Mouse (Mus musculus) megakaryocyte progenitor cell, adult 5-6 weeks (primary cell): ENCODE data around the gene Lep. TPM values are rescaled to one million over a fixed set of nuclear protein-coding genes. Genes with fewer than 3 reads are reported as not detected.
A peak's percentile ranks its signal among the peaks of the same experiment; 100 is the strongest.

Source experiments
- ATAC-seq: replicated peaks from 2 replicates; pipeline ENCODE4 v1.8.0; 2016; ENCODE audit warnings: mild to moderate bottlenecking, moderate TSS enrichment, inconsistent platforms; ENCODE audit not compliant: poor library complexity
- total RNA-seq, 2 experiments: library from RNA; stranded (forward) in 1 of 2; stranded (reverse) in 1 of 2; fragments of 157-497, 149-512 nt in 1 of 2; fragments of 200-1000 nt in 1 of 2; gene quantifications; 2 replicates each; pipeline versions ENCODE4 v1.2.3 to v1.2.4; 2015 to 2017

Lep gene
- not detected in 2 replicates for total RNA-seq (2015)
- total RNA-seq (2017), result not detected in 2 replicates

DNA sequence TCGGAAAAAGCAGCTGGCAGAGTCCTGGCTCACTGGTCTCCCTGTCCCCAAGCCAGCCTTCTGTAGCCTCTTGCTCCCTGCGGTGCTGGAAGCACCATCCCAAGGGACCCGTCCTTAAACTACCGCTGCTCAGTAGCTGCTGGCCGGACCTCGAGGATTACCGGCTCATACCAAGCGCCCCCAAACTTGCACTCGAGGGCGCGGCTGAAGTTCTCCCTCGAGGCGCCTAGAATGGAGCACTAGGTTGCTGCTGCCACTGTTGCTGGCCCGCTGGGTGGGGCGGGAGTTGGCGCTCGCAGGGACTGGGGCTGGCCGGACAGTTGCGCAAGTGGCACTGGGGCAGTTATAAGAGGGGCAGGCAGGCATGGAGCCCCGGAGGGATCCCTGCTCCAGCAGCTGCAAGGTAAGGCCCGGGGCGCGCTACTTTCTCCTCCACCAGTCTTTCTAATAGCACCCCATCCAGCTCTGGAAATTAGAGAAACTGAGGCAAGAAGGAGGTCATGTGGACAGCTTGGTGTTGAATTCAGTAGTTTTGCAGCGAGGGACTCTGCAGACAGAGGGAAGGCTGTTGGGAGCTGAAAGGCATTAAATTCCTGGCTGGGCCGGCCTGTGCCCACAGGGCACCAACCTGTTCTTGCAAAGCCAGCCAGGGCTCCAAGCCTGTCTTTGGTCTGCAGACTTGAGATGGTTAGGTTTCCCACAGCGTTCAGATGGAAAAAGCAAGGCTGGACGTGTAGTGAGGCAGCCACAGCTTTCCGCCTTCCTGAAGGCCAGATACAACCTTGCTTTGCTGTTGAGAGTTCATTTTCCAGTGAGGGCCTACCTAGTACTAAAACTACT is at the start of gene Lep:
Lep (plus strand) TSS at position 375 of the 840 bp plus-strand sequence.
- ATAC-seq, result no peak

DNA sequence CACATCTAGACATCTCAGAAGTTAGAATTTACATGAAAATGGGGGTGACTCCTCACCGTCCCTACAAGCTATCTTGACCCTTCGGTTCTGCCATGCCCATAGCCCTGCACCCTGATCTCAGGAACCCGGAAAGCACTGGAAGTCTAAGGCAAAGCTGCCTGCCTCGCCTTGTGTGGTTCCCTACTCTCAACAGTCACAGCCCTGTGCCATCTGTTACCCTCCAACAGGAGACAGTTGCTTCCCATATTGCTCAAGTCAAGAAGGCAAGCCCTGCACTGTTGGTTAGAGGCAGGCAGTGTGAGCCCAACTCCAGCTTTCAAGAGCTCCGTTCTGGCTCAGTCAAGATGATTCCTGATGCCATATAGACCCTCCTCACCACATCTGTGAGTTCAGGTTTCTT is 48.4 kb upstream of the Lep start:
- ATAC-seq, result no peak

DNA sequence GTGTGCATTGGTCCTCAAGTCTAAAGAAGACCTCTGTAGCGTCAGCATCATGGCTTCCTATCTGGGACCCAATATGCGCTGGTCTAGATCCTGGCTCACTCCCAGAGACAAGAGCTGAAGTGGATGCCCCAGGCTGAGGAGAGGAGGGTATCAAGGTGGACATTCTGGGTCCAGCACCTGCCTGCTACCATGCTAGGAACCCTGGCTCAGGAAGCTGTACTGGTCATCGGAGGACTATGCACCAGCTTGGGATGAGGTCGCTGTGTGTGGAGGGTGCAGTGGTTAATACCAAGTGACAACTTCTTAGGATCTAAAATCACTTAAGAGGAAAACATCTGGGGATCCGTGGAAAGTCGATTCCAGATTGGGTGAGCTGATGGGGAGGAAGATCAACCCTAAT is 46.8 kb upstream of the Lep start:
- ATAC-seq, result no peak

DNA sequence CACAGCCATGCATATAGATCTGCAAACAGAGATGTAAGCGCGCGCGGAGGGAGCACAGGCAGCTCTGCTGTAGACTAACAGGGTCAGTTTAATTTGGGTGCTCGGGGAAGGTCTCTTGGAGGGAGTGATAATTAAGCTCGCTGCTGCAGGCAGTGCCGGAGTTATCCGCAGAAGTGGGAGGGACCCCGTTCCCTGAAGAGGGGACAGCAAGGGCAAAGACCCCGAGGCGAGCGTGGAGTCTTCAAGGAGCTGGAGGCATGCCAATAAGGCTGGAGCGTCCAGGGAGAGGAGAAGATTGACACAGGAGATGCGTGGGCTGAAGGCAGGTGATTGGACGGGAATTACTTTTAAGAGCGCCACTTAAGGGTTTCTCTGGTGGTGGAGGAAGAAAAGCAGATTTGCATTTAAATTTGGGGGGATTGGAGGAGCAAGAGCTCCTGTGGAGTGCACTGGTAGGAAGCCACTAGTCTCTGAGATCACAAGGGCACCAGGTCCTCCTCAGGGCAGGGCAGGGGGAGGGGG is 43.1 kb upstream of the Lep start:
- ATAC-seq, result no peak

DNA sequence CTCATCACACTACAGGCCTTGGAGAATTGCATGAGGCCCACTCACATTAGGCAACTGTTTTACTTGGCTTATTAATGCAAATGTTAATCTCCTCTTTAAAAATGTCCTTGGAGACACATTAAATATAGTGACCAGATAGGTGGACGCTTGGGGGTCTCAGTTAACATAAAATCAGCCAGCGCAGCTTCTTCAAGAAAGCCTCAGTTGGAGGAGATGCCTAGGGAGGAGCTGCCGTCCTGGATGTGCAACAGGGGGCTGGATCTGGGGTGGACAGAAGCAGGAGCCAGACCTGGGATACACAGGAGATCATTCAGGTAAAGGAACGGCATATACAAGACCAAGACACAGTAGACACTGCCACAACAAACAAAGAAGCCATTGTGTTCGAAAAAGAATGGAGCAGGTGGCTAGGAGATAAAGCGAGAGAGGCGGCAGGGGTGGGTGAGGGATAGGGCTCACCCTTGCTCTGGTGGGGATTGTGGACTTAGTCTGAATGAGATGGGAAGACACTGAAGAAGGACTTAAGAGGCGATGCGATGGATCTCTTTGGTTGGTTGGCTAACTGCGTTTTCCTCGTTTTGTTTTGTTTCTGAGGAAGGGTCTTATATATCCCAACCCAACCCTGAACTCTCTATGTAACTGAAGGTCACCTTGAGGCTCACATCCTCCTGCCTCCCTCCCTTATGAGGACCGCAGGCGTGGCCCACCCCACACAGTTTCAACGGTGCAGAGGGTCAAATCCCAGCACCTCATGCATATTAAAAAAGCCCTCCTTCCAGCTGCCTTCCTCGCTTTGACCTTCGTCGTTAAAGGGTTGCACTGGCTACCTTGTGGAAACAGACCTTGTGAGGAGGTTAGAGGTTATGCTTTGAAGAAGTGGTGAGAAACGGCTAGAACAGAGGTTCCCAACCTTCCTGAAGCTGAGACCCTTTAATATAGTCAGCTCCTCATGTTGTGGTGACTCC is 40.0 kb upstream of the Lep start:
- no peak for ATAC-seq

DNA sequence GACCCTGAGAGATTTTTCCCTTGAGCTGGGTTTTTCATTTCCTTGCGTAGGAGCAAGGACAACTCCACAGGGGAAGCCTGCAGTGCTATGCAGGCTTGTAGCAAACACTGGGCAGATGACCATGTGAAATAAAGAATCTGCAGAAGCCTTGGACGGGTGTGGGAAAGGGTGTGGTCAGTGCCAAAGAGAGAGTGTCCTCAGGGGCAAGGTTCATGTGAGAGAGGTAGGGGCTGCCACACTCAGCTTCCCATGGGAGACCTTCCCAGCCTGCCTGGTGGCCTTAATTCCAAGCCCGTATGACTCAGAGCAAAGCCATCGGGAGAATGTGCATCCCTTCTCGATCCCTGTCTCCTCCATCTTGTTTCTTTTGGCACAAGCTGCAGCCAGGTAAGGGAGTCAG is 39.1 kb upstream of the Lep start:
- no peak for ATAC-seq

DNA sequence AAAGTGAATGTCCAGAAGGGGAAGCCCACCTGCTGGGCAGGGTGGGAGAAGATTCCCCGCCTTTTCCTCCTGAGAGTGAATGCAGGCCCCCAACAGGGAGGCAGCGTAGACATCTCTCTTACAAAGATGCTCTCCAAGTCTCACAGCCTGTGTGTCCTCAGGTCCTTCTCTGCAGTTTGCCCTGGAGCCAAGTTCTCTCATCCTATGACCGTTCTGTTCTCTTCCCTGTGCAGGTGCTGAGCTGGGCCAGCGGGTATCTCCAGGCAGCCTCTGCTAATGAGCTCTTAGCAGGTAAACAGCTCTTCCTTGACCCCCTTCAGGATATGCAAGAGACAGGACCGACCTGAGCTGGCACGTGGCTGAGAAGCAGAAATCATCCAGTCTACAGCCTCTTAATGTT is 38.5 kb upstream of the Lep start:
- no peak for ATAC-seq

DNA sequence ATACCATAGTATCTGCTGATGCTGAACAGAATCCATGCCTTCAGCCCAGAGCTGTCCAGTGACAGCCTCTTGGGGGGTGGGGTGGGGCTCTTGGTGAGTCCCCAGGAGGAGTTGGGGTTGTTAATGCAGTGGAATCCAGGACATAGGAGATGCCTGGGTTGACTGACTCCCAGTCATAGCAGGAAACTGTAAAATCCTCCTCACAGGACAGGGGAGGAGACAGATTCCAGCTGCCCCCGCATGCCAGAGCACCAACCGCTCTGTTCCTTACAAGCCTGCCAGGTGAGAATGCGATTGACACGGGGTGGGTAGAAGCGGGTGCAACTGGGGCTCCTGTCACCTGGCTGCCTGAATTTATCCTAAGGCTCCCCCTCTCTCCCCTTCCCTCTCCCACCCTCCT is 37.9 kb upstream of the Lep start:
- ATAC-seq, result no peak

DNA sequence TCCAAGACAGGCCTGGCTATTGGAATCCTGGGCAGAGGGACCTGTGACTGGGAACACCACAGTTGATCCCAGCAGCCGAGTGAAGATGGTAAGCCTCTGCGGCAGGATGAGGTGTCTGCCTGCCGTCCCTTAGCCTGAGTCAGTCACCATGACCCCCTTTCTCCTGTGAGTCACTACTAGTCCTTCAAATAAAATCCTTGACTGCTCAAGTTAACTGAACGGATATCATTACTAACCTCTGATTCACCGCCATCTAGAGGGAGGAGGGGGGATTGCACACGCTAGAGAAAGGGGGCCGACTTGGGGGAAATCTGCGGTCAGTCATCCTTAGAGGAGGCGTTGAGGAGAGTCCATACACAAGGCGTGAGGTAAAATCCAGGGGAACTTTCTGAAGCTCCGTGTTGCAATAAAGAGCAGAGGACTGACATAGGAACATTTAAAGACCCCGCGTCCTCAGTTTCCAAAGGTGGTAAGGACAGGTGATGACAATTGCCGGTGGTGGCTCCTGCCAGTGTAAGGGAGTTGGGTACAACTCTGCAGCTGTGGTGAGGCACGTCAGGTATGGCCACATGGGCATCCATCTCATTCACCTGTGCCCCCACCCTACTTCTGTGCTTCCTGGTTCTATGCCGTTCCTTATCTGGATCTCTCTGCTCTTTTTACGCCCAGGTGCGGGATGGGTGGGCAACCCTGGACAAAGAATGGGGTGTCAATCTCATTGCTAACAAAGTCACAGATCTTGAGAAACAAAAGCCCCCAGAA is 36.6 kb upstream of the Lep start:
- peak; percentile 67 for ATAC-seq

DNA sequence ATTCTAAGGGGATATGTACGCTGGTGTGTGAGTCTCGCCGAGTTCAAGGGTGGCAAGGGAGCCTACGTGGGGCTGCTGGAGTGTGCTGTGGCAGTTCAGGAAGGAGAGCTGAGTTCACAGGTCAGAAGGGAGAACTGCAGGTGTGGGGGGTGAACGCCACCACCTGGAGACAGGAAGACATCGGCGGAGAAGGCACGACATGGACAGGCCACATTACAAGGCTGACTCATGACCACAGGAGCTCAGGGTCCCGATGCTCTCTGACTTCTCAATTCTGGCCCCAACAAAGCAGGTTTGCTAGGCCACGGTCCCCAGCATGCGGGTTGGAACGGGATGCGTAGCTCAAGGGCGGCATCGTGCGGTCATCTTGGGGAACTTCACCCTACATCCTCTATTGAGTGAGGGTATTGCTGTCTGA is 36.0 kb upstream of the Lep start:
- ATAC-seq, result peak; percentile 97

DNA sequence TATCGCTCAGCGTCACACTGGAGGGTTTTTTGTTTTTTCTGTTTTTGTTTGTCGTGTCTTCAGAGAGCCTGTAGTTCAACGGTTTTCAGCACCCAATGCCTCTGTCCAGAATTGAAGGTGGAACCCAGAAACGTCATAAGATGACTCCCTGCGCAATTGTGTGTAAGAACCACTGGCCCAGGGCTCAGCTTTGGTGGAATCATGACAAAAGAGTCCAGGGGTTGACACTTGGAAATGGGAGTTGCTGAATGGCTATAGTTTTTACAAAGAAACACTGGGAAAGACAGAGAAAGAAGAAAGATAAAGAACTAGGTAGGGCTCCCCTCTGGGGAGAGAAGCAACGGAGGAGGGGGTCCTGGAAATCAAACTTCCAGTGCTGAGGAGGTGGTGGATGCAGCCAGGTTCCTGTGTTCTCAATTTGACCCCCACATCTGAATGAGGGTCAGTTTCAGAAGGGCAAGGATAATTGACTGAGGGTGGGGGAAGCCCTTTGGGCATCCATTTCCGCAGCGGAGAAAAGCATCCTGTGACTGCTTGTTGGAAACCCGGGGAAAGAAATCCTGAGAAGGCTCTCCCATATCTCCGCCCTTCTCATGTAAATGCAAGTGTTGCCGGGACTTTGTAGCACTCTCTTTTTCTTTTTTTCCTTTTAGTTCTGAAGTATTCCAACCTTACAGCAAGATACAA is 34.1 kb upstream of the Lep start:
- no peak for ATAC-seq

DNA sequence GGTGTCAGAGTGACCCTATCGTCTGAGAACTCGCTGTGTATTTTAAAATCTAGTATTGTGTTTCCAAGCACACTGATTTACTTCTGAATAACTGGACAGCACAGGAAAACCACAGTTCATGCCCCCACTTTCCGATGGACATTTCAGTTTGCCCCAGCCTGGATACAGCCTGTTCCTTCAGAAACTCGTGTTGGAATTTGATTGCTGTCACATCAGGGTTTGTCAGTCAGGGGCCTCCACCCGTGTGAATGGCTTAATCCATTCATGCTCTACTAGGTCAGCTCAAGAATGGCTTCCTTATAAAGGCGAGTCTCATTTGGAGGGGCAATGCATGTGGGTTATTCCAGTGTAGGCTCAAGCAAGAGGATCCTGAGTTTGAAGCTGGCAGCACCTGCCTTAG is 33.3 kb upstream of the Lep start:
- no peak for ATAC-seq

DNA sequence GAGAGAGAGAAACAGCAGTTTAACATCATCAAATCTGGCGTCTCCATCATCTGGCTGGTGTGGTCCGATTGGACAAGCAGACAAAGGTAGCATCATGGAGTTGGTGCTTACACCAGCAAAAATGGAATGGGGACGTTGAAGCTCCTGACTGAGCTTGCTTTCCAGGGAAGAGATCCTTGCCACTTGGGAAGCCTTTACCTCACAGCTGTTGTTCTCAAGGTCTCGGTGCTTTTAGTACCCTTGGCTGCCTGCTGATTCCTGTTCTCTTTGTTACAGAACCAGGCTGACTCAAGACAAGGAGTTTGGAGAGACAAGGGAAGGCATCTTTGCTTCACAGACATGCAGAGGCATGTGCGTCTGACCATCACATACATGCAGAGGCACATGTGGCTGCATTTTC is 31.9 kb upstream of the Lep start:
- no peak for ATAC-seq

DNA sequence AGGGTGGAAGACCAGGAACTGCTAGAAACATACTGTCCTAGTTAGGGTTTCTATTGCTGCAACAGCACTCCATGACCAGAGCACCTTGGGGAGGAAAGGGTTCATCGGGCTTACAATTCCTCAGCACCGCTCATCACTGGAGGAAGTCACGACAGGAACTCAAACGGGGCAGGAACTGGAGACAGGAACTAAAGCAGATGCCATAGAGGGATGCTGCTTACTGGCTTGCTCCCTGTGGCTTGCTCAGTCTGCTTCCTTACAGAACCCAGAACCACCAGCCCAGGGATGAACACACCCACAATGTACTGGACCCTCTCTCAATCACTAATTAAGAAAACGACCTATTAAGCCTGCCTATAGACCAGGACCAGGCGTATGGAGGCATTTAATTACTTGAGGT is 30.5 kb upstream of the Lep start:
- ATAC-seq, result no peak

DNA sequence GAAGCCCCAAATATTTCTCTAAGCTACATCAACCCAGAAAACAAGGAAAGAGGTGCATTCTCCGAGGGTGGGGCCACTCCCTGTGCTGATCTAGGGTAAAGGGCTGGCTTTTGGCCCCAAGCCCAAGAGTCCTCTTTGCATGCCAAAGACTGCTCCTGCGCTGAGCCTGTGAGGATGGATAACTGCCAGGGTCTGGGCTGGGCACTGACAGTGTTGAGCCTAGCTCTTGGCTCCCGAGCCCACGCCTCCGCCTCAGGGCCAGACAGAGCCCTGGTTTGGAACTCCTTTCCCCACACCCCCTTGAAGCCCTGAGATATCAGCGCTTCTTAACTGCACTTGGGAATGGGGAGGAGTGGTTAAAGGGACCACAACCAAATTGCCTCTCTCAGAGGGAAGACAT is 28.8 kb upstream of the Lep start:
- no peak for ATAC-seq

DNA sequence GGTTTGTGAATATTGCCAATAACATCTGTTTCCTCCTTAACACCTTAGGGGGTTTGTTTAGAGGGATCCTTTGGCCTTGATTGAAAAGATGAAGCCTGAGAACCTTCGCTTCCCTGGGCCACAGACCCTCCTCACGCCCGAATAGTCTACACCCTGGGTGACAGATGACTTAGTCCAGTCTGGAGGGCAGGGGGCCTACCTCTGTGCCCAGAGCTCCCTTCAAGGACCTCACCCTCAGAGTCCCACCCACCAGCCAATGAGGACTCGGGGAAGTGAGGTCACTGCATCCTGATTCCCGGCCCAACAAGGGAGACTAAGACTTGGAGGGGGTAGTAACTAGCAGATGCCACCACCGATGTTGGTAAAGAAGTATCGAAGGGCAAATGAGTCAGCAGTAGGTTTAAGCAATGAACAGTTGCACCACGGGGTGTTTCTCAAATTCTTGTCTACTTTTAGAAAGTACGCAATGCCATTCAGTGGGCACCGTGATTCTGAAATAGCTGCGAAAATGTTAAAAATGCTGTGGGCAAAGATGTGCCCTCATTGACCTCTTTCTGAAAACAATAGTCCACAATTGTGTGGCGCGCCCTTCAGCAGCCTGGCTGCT is 28.2 kb upstream of the Lep start:
- ATAC-seq, result peak; percentile 66

DNA sequence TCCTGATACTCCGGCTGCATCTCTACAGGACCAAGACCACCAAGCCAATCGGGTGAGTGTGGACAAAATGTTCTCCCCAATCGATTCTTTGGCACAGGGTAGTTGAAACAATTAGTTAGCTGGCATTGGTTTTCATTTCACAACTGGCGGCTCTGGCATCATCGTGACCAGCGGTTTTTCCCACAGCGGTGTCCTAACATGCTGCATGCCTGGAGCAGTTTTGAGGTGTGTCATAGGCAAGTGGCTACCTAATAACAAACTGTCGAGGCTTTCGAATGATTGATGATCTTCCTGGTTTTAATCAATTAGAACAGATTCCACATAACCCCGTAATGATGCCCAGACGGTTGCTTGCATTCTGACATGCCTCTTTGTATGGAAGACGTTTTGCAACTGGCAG is 27.6 kb upstream of the Lep start:
- peak; percentile 52; the same call in 1 of the 2 replicates for ATAC-seq

DNA sequence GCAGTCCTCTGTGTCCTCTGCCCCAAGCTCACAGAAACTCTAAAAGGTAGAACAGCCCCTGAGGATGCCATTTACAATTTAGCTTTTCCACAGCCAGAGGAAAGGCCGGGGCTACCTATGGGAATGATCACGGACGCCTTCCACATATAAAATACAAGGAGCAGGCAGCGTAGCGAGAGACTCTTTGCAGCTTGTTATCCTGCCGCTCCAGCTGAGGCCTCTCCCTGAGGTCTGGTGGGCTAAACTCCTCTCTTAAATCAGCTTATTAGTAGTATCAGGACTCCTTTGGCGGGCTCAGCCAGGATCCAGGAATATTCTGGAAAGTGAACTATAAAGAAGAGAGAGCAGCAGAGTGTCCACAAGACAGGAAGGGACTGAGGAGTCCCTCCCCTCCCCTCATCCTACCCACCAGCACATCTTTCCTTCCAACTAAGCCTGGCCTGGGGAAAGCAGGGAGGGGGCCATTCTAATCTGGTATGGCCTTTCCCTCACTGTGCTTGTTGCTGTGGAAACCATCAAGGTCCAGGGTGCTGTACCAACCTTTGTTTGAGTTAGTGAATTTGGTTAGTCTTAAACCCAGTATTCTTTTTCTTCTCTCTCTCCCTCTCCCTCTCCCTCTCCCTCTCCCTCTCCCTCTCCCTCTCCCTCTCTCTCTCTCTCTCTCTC is 25.9 kb upstream of the Lep start:
- no peak for ATAC-seq

DNA sequence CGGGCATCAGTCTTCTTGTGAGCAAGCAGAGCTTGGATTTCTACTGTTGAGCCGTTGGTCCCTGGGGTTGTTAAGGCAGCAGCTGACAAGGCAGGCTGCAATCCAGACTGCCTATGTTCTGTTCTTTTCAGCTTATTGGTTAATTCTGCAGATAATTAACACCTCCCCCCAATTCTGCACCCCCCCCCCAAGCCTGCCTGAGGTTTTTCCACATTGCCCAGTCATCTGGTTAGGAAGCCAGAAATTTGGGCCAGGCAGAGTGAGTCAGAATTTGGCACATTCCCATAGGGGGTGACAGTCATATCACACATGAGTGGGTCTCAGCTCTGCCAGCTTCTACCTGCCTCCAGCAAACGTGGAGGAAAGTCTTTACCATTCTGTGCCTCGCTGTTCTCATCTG is 23.3 kb upstream of the Lep start:
- ATAC-seq, result no peak
